Mouse (Mus musculus): ENCODE measurements at regions not wholly inside any gene's neighbourhood (a gene's known extent, or its start where the extent isn't known, plus 50 kb on each side); places are given as distances from the start of the nearest gene placed in this dataset.

GRCm38 (mm10) chr16:77292317-77292771 is 278.8 kb downstream of the Usp25 start:
- TF ChIP-seq CTCF (IDR thresholded peaks at IDR 0.05; ENCODE audit: control insufficient read depth, insufficient read depth, insufficient read length) (no peak), MYOG (IDR thresholded peaks at IDR 0.05; ENCODE audit: control insufficient read depth, extremely low read depth, insufficient read length) (no peak), USF1 (IDR thresholded peaks at IDR 0.05; ENCODE audit: low read depth) (no peak)
